Mouse (Mus musculus) left cerebral cortex, postnatal 25 days (tissue): ENCODE results near the gene Grifin. TPM values are rescaled to one million over a fixed set of nuclear protein-coding genes. Genes with fewer than 3 reads are reported as not detected.

Experiments used
- DNase-seq, 2 experiments: peaks; one replicate each; pipeline ENCODE4 v3.0.0; 2022; ENCODE audit warnings: low spot score in 2 of 2, mixed read lengths in 1 of 2
- intact Hi-C: fragments of 180-260 bp; cut with DNase I; formaldehyde crosslinking; loops from one replicate; pipeline ENCODE4 v1.15.1; 2025
- total RNA-seq, 2 experiments: library from RNA; stranded (reverse); gene quantifications; 2 replicates each; pipeline ENCODE4 v1.2.3; 2021

The Grifin gene
- total RNA-seq, 2 experiments from 2014 or later: not detected

GRCm38 (mm10) chr5:140596426-140596825, 31.6 kb upstream of the Grifin start:
- intact Hi-C loops: no loop called here
- no peak for DNase-seq

GRCm38 (mm10) chr5:140594846-140595245, 30.0 kb upstream of the Grifin start:
- DNase-seq: no peak
- intact Hi-C loops: no loop called here

GRCm38 (mm10) chr5:140589082-140589774, 24.4 kb upstream of the Grifin start:
- intact Hi-C loops: no loop called here
- no peak for DNase-seq

GRCm38 (mm10) chr5:140583732-140584368, 19.0 kb upstream of the Grifin start:
- intact Hi-C loops: no loop called here
- no peak for DNase-seq

- intact Hi-C loops: no loop called here
- DNase-seq: no peak
These were observed 18.3 kb upstream of the Grifin start for GRCm38 (mm10) chr5:140582995-140583731.

GRCm38 (mm10) chr5:140581569-140581968, 16.7 kb upstream of the Grifin start:
- no peak for DNase-seq
- intact Hi-C loops: no loop called here

- intact Hi-C loops: no loop called here
- DNase-seq: no peak
These were observed 14.9 kb upstream of the Grifin start for GRCm38 (mm10) chr5:140579771-140580170.

- intact Hi-C loops: no loop called here
- DNase-seq: no peak
These were observed 14.3 kb upstream of the Grifin start for GRCm38 (mm10) chr5:140579221-140579620.

- intact Hi-C loops: no loop called here
- DNase-seq: no peak
These were observed 10.6 kb upstream of the Grifin start for GRCm38 (mm10) chr5:140575381-140575866.

- intact Hi-C loops: no loop called here
- DNase-seq: no peak
These were observed 7.7 kb upstream of the Grifin start for GRCm38 (mm10) chr5:140572611-140573010.

GRCm38 (mm10) chr5:140571673-140572072, 6.8 kb upstream of the Grifin start:
- peak; percentile 8 to 36 for DNase-seq
- intact Hi-C loops: no loop called here

GRCm38 (mm10) chr5:140571201-140571600, 6.3 kb upstream of the Grifin start:
- intact Hi-C loops: no loop called here
- no peak for DNase-seq

- intact Hi-C loops: no loop called here
These were observed 5.5 kb upstream of the Grifin start for GRCm38 (mm10) chr5:140570223-140570870.

GRCm38 (mm10) chr5:140569032-140569595, 4.2 kb upstream of the Grifin start:
- DNase-seq: no peak
- intact Hi-C loops: no loop called here

More at GRCm38 (mm10) chr5:140570223-140570870, 5.5 kb upstream of the Grifin start:
- peak in 1 of 2 experiments; percentile 17 for DNase-seq

GRCm38 (mm10) chr5:140568321-140568970, 3.6 kb upstream of the Grifin start:
- intact Hi-C loops: loop anchor here (1.0 kb wide), 1 partner anchor 51 kb away; no protein-coding TSS in a partner anchor
- peak; percentile 42 to 50 for DNase-seq

GRCm38 (mm10) chr5:140567751-140568150, 2.9 kb upstream of the Grifin start:
- intact Hi-C loops: loop anchor here (1.0 kb wide), 1 partner anchor 52 kb away; no protein-coding TSS in a partner anchor
- no peak for DNase-seq

- DNase-seq: peak in 1 of 2 experiments; percentile 42
- intact Hi-C loops: no loop called here
These were observed 2.5 kb upstream of the Grifin start for GRCm38 (mm10) chr5:140567321-140567720.

- intact Hi-C loops: no loop called here
- DNase-seq: no peak
These were observed 1.4 kb upstream of the Grifin start for GRCm38 (mm10) chr5:140566271-140566670.

GRCm38 (mm10) chr5:140565856-140566255, 985 bp upstream of the Grifin start:
- peak; percentile 30 to 45 for DNase-seq
- intact Hi-C loops: no loop called here
